Mouse (Mus musculus) thymus, postnatal 25 days (tissue): ENCODE results near the gene Unc13c.

Experiments used
- DNase-seq: peaks from one replicate; pipeline ENCODE4 v3.0.0; 2022

Unc13c gene

GRCm38 (mm10) chr9:73867410-73868067 lies 101.2 kb downstream of the Unc13c start:
- DNase-seq, result no peak

- no peak for DNase-seq
These were observed 102.1 kb downstream of the Unc13c start for GRCm38 (mm10) chr9:73866666-73867065.

GRCm38 (mm10) chr9:73859469-73859868 lies 109.3 kb downstream of the Unc13c start:
- no peak for DNase-seq

- no peak for DNase-seq
These were observed 114.5 kb downstream of the Unc13c start for GRCm38 (mm10) chr9:73854281-73854680.

- DNase-seq, result no peak
These were observed 162.1 kb downstream of the Unc13c start for GRCm38 (mm10) chr9:73806681-73807080.

GRCm38 (mm10) chr9:73774616-73775015 lies 194.2 kb downstream of the Unc13c start:
- DNase-seq, result no peak

- DNase-seq, result no peak
These were observed 213.6 kb downstream of the Unc13c start for GRCm38 (mm10) chr9:73755185-73755584.

GRCm38 (mm10) chr9:73753480-73753879 lies 215.3 kb downstream of the Unc13c start:
- no peak for DNase-seq

- no peak for DNase-seq
These were observed 217.4 kb downstream of the Unc13c start for GRCm38 (mm10) chr9:73751344-73751743.

GRCm38 (mm10) chr9:73734446-73734845 lies 234.3 kb downstream of the Unc13c start:
- no peak for DNase-seq

GRCm38 (mm10) chr9:73725717-73726662 lies 242.8 kb downstream of the Unc13c start:
- no peak for DNase-seq

- DNase-seq, result no peak
These were observed 244.0 kb downstream of the Unc13c start for GRCm38 (mm10) chr9:73724776-73725175.

GRCm38 (mm10) chr9:73713508-73713907 lies 255.3 kb downstream of the Unc13c start:
- DNase-seq, result no peak

- DNase-seq, result no peak
These were observed 271.7 kb downstream of the Unc13c start for GRCm38 (mm10) chr9:73697103-73697502.

GRCm38 (mm10) chr9:73681580-73681979 lies 287.2 kb downstream of the Unc13c start:
- DNase-seq, result no peak

- no peak for DNase-seq
These were observed 287.9 kb downstream of the Unc13c start for GRCm38 (mm10) chr9:73680545-73681495.

GRCm38 (mm10) chr9:73671656-73672212 lies 297.0 kb downstream of the Unc13c start:
- DNase-seq, result no peak

- DNase-seq, result no peak
These were observed 298.7 kb downstream of the Unc13c start for GRCm38 (mm10) chr9:73670040-73670439.

- no peak for DNase-seq
These were observed 305.9 kb downstream of the Unc13c start for GRCm38 (mm10) chr9:73662839-73663238.

- DNase-seq, result no peak
These were observed 319.7 kb downstream of the Unc13c start for GRCm38 (mm10) chr9:73649088-73649487.

GRCm38 (mm10) chr9:73638119-73638518 lies 330.6 kb downstream of the Unc13c start:
- DNase-seq, result no peak

GRCm38 (mm10) chr9:73625171-73625570 lies 343.6 kb downstream of the Unc13c start:
- no peak for DNase-seq

GRCm38 (mm10) chr9:73612896-73613295 lies 355.9 kb downstream of the Unc13c start:
- DNase-seq, result no peak
